Mouse (Mus musculus) splenic B cell, adult 2 months (primary cell): ENCODE measurements at regions not wholly inside any gene's neighbourhood (a gene's known extent, or its start where the extent isn't known, plus 50 kb on each side); places are given as distances from the start of the nearest gene placed in this dataset.

Source experiments
- DNase-seq: peaks from one replicate; pipeline ENCODE4 v3.0.0-alpha.2; 2011; ENCODE audit warnings: low read depth, low spot score
- H3K27me3 ChIP-seq: 2 replicates; pipeline ENCODE4 v1.6.1; 2012; ENCODE audit warnings: mild to moderate bottlenecking, low read length, moderate library complexity, mixed read lengths; ENCODE audit not compliant: control insufficient read depth, poor library complexity, insufficient read depth, severe bottlenecking
- H3K36me3 ChIP-seq: 2 replicates; pipeline ENCODE4 v1.6.1; 2012; ENCODE audit warnings: mild to moderate bottlenecking, low read length, moderate library complexity, mixed read lengths; ENCODE audit not compliant: control insufficient read depth, poor library complexity, insufficient read depth, severe bottlenecking

GRCm38 (mm10) chr9:52591188-52591587, 88.4 kb downstream of the AI593442 start:
- Histone ChIP-seq H3K36me3 (no peaks in the 10 kb centered on the region), H3K27me3 (no peaks in the 10 kb centered on the region)
- no peak for DNase-seq

GRCm38 (mm10) chr9:52574066-52574465, 105.5 kb downstream of the AI593442 start:
- DNase-seq = no peak
- H3K27me3 ChIP-seq = no peaks in the 10 kb centered on the region
- no peaks in the 10 kb centered on the region for H3K36me3 ChIP-seq

- no peaks in the 10 kb centered on the region for H3K36me3 ChIP-seq
- H3K27me3 ChIP-seq = no peaks in the 10 kb centered on the region; the same call in 1 of the 2 replicates
- DNase-seq = no peak
Observed at GRCm38 (mm10) chr9:52551577-52552281, 127.9 kb downstream of the AI593442 start.

GRCm38 (mm10) chr9:52546071-52546470, 133.5 kb downstream of the AI593442 start:
- DNase-seq = no peak
- no peaks in the 10 kb centered on the region for H3K27me3 ChIP-seq
- no peaks in the 10 kb centered on the region for H3K36me3 ChIP-seq

GRCm38 (mm10) chr9:52539086-52539485, 140.5 kb downstream of the AI593442 start:
- H3K36me3 ChIP-seq = no peaks in the 10 kb centered on the region
- no peak for DNase-seq
- no peaks in the 10 kb centered on the region for H3K27me3 ChIP-seq

GRCm38 (mm10) chr9:52529444-52529915, 150.1 kb downstream of the AI593442 start:
- DNase-seq = no peak
- Histone ChIP-seq H3K27me3 (no peaks in the 10 kb centered on the region; the same call in 1 of the 2 replicates), H3K36me3 (no peaks in the 10 kb centered on the region)

- no peak for DNase-seq
- no peaks in the 10 kb centered on the region for H3K27me3 ChIP-seq
- no peaks in the 10 kb centered on the region for H3K36me3 ChIP-seq
Observed at GRCm38 (mm10) chr9:52500487-52500886, 179.1 kb downstream of the AI593442 start.

- H3K36me3 ChIP-seq = no peaks in the 10 kb centered on the region
- no peaks in the 10 kb centered on the region for H3K27me3 ChIP-seq
- no peak for DNase-seq
Observed at GRCm38 (mm10) chr9:52495483-52496270, 183.9 kb downstream of the AI593442 start.

- no peaks in the 10 kb centered on the region for H3K36me3 ChIP-seq
- H3K27me3 ChIP-seq = no peaks in the 10 kb centered on the region
- DNase-seq = no peak
Observed at GRCm38 (mm10) chr9:52492947-52493505, 186.6 kb downstream of the AI593442 start.

GRCm38 (mm10) chr9:52473555-52474196, 205.9 kb downstream of the AI593442 start:
- Histone ChIP-seq H3K27me3 (no peaks in the 10 kb centered on the region), H3K36me3 (no peaks in the 10 kb centered on the region)
- no peak for DNase-seq

- DNase-seq = no peak
- Histone ChIP-seq H3K27me3 (no peaks in the 10 kb centered on the region), H3K36me3 (no peaks in the 10 kb centered on the region)
Observed at GRCm38 (mm10) chr9:52472859-52473258, 206.7 kb downstream of the AI593442 start.

- no peak for DNase-seq
- Histone ChIP-seq H3K27me3 (no peaks in the 10 kb centered on the region), H3K36me3 (no peaks in the 10 kb centered on the region)
Observed at GRCm38 (mm10) chr9:52458518-52458917, 221.1 kb downstream of the AI593442 start.

GRCm38 (mm10) chr9:52454445-52454844, 225.1 kb downstream of the AI593442 start:
- Histone ChIP-seq H3K27me3 (no peaks in the 10 kb centered on the region), H3K36me3 (no peaks in the 10 kb centered on the region)
- DNase-seq = no peak

- no peak for DNase-seq
- Histone ChIP-seq H3K36me3 (no peaks in the 10 kb centered on the region), H3K27me3 (no peaks in the 10 kb centered on the region)
Observed at GRCm38 (mm10) chr9:52451792-52452191, 227.8 kb downstream of the AI593442 start.

GRCm38 (mm10) chr9:52448245-52448644, 231.3 kb downstream of the AI593442 start:
- Histone ChIP-seq H3K27me3 (no peaks in the 10 kb centered on the region), H3K36me3 (no peaks in the 10 kb centered on the region)
- no peak for DNase-seq
